Mouse (Mus musculus) MEL-GATA-1-ER (cell line): ENCODE measurements around the gene Rbp4.

Experiments used
- DNase-seq: peaks from one replicate; pipeline ENCODE4 v3.0.0-alpha.2; 2012; ENCODE audit warnings: low read depth; ENCODE audit errors: extremely low read depth

The Rbp4 gene

GRCm38 (mm10) chr19:38091512-38091985, 33.5 kb downstream of the Rbp4 start:
- no peak for DNase-seq

GRCm38 (mm10) chr19:38089358-38089757, 35.7 kb downstream of the Rbp4 start:
- no peak for DNase-seq

GRCm38 (mm10) chr19:38086948-38087551, 38.0 kb downstream of the Rbp4 start:
- no peak for DNase-seq

GRCm38 (mm10) chr19:38085841-38086240, 39.2 kb downstream of the Rbp4 start:
- no peak for DNase-seq

GRCm38 (mm10) chr19:38082931-38083525, 42.1 kb downstream of the Rbp4 start:
- no peak for DNase-seq

GRCm38 (mm10) chr19:38081361-38081760, 43.7 kb downstream of the Rbp4 start:
- no peak for DNase-seq

GRCm38 (mm10) chr19:38077851-38078540, 47.1 kb downstream of the Rbp4 start:
- DNase-seq, result no peak

- DNase-seq, result no peak
Measured at GRCm38 (mm10) chr19:38076251-38076650, 48.8 kb downstream of the Rbp4 start.

- DNase-seq, result no peak
Measured at GRCm38 (mm10) chr19:38075051-38075450, 50.0 kb downstream of the Rbp4 start.

- DNase-seq, result no peak
Measured at GRCm38 (mm10) chr19:38073226-38073625, 51.9 kb downstream of the Rbp4 start.
